Mouse (Mus musculus) monocyte, adult 2 months (primary cell): ENCODE results near the gene Hoxd1.

Experiments
- DNase-seq, 2 experiments: peaks; one replicate each; pipeline ENCODE4 v3.0.0; 2022; ENCODE audit warnings: low spot score in 2 of 2, low read depth in 1 of 2

Gene Hoxd1

DNA sequence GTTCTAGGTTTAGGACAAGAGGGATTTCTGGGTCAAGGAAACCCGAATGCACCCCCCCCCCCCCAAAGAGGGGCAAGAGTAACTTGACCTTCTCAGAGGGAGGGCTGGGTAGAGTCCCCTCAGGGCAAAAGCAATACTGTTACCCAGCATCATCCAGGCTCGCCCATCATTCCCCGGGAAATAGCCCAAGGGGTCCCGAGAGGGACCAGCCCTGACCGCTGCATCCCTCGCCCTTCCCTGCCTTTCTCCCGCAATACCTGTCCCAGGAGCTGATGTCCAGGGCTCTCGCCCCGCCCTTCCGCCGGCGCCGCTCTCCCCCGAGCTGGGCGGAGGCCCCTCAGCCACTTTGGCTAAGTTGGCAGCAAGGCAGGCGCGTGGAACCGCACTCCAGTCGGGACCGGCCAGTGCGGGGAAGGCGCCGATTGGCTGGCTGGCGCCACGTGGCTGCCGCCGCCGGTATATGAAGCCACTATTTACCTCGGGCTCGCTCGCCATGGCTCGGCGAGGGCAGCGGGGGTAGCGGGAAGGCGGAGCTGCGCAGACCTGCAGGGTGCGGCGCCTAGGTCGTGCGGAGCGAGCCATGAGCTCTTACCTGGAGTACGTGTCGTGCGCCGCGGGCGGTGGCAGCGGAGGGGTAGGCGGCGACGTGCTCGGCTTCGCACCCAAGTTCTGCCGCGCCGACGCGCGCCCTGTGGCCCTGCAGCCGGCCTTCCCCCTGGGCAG is at the start of gene Hoxd1:
Gene Hoxd1, plus strand, starts transcription at position 459 of the 723 bp plus-strand sequence.
- no peak for DNase-seq

DNA sequence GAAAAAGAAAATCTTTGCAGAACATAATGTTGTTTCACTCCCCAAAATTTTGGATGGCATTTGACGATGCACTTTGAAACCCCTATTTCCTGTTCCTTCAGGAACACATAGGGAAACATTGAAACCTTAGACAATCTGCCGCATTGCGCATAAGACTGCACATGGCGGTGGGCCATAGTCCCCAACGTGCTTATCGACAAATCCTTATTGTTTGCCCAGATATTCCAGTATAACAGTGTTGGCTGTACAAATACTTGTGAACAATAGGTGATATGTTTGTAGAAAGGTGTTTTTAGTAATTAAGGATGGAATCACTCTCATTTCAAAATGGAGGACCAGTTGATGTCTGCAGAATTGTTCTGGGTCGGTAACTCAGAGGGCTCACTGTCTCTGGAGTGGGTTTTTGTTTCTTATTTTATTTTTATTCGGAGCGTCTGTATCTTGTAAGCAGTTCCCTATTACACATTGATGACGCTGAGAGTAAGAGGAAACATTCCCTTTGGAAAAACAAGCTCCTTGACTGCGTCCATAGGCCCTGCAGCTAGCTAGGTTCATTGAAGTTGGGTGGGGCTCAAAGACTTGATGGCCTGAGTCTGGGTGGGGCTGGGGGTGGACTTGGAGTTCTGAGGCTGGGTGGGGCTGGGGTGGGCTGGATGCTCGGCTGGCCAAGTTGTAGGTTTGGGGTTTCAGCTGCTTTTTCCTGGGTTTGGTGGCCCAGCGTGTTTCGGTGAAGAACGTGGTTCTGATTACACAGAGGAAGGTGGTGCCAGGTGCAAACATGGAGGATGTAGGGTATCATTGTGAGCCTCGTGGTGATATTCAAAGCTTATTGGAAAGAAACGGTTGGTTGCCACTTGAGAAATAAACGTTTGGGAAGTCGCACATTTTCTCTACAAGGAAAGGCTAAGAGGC is 49.3 kb upstream of the Hoxd1 start:
- no peak for DNase-seq

- DNase-seq = no peak
Measured at GRCm38 (mm10) chr2:74714156-74714789, 48.5 kb upstream of the Hoxd1 start.

- no peak for DNase-seq
Measured at GRCm38 (mm10) chr2:74714881-74715280, 47.9 kb upstream of the Hoxd1 start.

DNA sequence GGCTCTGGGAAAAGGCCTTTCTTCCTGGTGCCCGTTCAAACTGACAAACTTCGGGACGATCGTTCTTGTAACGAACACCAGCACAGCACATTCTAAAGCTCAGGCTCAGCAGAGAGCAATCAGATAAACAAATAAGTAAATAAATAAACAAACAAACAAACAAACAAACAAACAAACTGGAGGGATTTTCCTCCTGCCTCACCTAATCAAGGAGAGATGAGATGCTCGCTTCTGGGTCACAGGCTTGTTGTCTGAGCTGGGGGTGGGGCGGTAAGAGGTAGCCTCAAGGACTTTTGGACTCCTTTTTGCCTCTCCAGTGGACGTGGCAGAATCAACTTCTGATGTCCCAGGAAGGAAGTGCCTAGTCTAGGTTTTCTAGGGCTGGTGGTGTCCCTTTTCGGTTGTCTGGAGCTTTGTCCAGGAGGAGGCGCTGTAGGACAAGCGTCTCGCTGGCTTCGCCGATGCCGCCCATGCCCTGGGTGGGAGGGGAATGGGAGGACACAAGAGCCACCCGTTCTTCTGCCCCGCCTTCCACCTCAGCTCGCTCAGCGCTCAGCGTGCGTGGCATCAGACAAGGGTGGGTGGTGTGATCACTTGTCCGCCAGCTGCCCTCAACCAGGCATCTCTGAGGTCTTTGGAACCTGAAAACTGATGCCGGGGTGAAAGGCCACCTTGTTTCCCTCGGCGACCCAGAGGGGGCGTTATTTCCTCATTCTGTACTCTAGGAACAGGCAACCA is 47.1 kb upstream of the Hoxd1 start:
- DNase-seq = peak in 1 of 2 experiments; percentile 31

- DNase-seq = no peak
Measured at GRCm38 (mm10) chr2:74720384-74720783, 42.4 kb upstream of the Hoxd1 start.

DNA sequence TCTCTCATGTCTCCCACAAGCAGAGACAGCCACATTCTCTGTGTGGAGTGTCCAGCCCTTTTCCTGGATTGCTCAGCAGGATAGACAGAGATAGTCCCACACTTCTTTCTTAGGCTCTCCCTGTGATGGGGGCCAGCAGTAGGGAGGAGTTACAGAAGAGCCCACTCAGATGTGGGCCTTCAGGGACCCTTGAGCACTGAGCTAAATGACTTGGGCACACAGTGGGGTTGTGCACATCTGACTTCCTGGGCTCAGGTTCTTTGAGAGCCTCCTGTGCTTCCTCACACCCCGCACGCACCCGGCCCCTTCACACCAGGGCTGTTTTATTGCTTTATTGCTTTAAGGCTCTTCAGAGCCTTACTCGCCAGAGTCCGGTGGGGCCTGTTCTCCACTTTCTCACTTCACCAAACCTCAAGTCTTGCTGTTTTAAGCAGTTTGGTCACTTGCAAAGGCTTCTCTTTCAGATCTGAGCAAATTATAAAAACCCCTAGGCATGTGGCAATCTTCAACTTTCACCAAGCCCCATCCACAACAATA is 41.8 kb upstream of the Hoxd1 start:
- DNase-seq = no peak

- no peak for DNase-seq
Measured at GRCm38 (mm10) chr2:74721882-74722281, 40.9 kb upstream of the Hoxd1 start.

- DNase-seq = no peak
Measured at GRCm38 (mm10) chr2:74722949-74723348, 39.8 kb upstream of the Hoxd1 start.

DNA sequence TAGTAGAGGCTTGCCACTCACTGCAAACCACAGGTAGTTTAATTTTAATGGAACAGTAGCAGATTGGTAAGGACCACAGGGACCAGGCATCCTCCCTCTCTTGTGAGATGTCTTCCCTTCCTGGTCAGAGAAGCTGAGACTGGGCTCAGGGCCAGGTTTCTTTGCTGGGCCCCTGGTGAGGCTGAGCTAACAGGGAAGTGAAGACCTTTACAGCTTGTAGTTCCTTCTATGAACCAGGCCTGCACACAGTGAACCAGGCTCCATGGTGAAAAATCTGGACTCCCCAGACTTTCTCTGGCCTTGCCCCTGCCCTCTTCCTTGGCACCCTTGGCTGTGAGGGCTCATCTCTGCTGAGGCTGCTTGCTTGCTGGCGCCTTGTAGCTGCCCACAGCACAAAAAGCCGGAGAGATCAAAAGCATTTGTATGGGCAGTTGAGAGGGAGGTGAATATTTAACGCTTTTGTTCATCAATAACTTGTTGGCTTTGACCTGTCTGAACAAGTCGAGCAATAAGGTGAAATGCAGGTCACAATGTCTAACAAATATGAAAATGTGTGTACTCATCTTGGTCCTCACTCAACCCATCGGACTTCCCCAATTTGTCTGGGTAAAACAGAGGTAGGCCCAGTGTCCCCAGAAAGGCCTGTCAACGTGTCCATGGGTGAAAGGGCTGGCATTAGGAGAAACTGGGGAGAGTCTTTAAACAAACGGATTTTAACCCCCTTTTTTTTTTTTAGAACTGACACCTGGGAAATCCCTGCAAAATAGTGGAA is 38.4 kb upstream of the Hoxd1 start:
- no peak for DNase-seq

GRCm38 (mm10) chr2:74725171-74725570 is 37.6 kb upstream of the Hoxd1 start:
- no peak for DNase-seq

- no peak for DNase-seq
Measured at GRCm38 (mm10) chr2:74726551-74726950, 36.2 kb upstream of the Hoxd1 start, which contains the start of gene Gm28230. Gene Gm28230 (plus strand): TSS chr2:74726728.

DNA sequence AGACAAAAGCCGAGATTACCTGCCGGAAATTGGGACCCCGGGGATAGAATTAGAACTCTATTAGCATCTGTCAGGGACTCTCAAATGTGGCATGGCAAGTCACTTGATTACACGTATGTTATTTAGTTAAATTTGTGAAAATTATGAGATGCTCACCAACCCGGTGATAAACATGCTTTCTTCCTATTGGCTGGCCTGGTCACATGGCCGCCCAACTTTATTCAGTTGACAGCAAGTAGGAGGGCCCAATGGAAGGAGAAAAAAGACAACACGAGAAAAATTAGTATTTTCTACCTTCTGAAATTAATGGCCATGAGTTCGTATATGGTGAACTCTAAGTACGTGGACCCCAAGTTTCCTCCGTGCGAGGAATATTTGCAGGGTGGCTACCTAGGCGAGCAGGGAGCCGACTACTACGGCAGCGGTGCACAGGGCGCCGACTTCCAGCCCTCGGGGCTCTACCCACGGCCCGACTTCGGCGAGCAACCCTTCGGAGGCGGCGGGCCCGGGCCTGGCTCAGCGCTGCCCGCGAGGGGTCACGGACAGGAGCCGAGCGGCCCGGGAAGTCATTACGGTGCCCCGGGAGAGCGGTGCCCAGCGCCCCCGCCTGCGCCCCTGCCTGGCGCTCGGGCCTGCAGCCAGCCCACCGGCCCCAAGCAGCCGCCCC is 35.7 kb upstream of the Hoxd1 start:
- DNase-seq = no peak

GRCm38 (mm10) chr2:74727640-74728302 is 35.0 kb upstream of the Hoxd1 start:
- DNase-seq = no peak

DNA sequence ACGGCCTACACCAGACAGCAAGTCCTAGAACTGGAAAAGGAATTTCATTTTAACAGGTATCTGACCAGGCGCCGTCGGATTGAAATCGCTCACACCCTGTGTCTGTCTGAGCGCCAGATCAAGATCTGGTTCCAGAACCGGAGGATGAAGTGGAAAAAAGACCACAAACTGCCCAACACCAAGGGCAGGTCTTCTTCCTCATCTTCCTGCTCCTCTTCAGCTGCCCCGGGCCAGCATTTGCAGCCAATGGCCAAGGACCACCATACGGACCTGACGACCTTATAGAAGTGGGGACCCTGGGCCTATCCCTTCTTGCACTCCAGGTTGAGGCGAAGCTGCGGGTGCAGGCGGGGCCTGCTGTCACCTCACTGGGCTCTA is 34.5 kb upstream of the Hoxd1 start:
- no peak for DNase-seq

DNA sequence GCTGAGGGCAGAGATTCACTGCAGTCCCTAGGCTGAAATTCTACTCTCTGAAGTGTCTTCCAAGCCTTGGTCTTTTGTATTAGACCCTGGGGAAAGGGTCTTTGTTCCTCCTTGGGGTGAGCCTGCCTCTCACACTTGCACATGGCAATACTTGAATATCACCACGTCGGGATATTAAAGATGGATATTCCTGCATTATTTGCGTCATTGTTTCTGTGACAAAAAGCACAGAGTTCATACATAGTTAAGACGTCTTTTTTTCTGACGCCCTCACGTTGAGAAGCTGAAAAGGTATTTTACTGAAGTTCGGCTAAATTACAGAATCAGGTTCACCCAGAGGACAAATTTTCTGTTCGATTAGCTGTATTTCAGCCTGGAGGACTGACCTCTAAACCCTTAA is 32.4 kb upstream of the Hoxd1 start:
- DNase-seq = no peak

DNA sequence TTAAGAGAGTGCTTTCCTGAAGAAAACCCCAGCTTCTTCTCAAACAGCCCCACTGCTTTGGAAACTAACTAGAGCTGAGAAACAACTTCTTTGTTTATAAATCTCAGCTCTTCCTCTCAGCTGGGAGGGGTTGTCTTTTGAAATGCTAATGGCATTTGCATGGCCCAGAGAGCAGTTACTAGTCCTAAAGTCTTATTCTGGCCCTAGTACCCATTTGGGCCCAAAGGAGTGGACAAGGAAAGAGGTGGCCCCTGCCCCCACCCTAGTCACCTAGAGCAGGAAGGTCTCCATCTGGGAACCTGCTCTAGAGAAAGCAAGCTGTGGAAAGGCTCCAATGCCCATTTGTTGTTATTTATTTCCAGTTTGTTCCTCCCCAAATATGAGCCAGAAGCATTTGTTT is 31.7 kb upstream of the Hoxd1 start:
- DNase-seq = no peak

DNA sequence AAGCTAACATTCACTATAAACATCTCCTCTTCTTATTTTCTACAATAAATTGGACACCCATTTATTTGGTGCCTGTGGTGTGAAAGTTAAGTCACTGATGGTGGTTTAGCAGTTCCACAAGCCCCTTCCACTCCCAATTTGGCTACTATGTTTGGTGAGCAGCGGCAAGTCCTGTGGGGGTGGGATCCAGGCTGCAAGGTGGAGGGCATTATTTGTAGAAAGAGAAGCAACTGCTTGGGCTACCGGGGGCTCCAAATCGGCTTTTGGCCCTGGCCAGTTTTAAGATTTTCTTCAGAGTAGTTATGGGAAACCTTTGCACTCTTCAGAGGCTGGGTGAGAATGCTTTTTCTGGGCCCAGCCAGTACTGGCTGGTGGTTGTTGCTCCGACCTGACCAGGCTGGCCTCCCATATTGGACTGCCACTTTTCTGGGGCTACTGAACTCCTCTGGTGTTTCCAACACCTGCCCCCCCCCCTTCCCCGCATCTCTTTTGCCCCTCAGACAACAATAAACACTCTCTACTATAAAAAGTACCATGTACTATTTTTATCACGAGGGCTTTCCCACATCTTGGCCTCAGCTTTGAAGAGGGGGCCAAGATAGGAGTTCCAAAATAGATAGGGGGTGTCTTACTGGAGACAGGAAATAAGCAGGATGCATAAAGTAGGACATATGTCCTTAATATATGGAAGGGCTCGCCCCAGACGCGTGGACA is 30.8 kb upstream of the Hoxd1 start:
- no peak for DNase-seq
